Mouse (Mus musculus) lung, postnatal 0 days (tissue): ENCODE measurements around the gene 4933402J07Rik.

Experiments
- CTCF ChIP-seq: IDR thresholded peaks from 2 replicates; pipeline ENCODE4 v1.5.1; 2016; ENCODE audit warnings: antibody characterized with exemption, mild to moderate bottlenecking
- EP300 ChIP-seq: IDR thresholded peaks from 2 replicates; pipeline ENCODE4 v1.6.1; 2016; ENCODE audit warnings: antibody characterized with exemption, mild to moderate bottlenecking, control low read depth

DNA sequence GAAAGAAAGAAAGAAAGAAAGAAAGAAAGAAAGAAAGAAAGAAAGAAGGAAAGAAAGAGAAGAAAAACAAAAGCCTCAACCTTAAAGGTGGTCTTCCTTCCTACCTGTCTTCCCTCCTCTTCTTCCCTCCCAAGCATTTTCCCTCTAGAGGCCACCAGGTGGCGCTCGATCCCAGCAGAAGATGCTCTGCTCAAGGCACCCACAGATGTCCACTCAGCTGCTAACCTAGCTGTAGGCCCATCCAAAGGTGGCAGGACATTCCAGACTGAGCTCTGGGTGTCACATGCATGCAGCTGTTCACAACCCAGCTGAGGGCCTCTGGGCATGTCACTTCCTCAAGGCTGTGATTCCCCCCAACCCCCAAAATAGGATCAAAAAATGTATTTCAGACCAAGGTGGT, 30.6 kb downstream of the 4933402J07Rik start:
- TF ChIP-seq CTCF (peak; percentile 93), EP300 (no peak)
